Mouse (Mus musculus) small intestine, adult 2 months (tissue): Measurements from ENCODE around the gene Elovl6. TPM values are rescaled to one million over a fixed set of nuclear protein-coding genes. Genes with fewer than 3 reads are reported as not detected.

Experiments
- H3K27ac ChIP-seq: fragments of 200-500 bp; 2 replicates; pipeline ENCODE4 v1.5.1; 2012; ENCODE audit warnings: low read depth, low read length, control low read depth, inconsistent platforms; ENCODE audit not compliant: insufficient read depth
- H3K27me3 ChIP-seq: fragments of 200-500 bp; 2 replicates; pipeline ENCODE4 v1.6.1; 2012; ENCODE audit warnings: mild to moderate bottlenecking, moderate library complexity, low read length, inconsistent platforms; ENCODE audit not compliant: control insufficient read depth, insufficient read depth
- H3K36me3 ChIP-seq: fragments of 200-500 bp; 2 replicates; pipeline ENCODE4 v1.6.1; 2012; ENCODE audit warnings: mild to moderate bottlenecking, low read length, control low read depth, inconsistent platforms; ENCODE audit not compliant: control insufficient read depth, insufficient read depth
- H3K4me1 ChIP-seq: fragments of 200-500 bp; 2 replicates; pipeline ENCODE4 v1.6.1; 2012; ENCODE audit warnings: low read length, inconsistent platforms, mixed read lengths; ENCODE audit not compliant: control insufficient read depth, insufficient read depth, insufficient read length
- H3K4me3 ChIP-seq: fragments of 200-500 bp; 2 replicates; pipeline ENCODE4 v1.5.1; 2012; ENCODE audit warnings: low read depth, mild to moderate bottlenecking, control low read depth, inconsistent platforms, low read length, moderate library complexity
- CTCF ChIP-seq: fragments of 200-500 bp; IDR thresholded peaks from 2 replicates; pipeline ENCODE4 v1.5.1; 2012; ENCODE audit warnings: low read depth, mild to moderate bottlenecking, control low read depth, inconsistent platforms, low read length, moderate library complexity, mixed read lengths; ENCODE audit not compliant: insufficient replicate concordance, insufficient read length; ENCODE audit errors: extremely low read depth
- POLR2A ChIP-seq: fragments of 200-500 bp; IDR thresholded peaks from 2 replicates; pipeline ENCODE4 v1.6.1; 2012; ENCODE audit warnings: low read depth, mild to moderate bottlenecking, control low read depth, inconsistent platforms, low read length, moderate library complexity
- WGBS: fragments of 180-500 bp; shearing (Covaris S2); methylation state at CpG from one replicate; pipeline ENCODE4 v1.1.7; 2018; 5-methylcytosine and 5-hydroxymethylcytosine counted together
- polyA plus RNA-seq: library from polyadenylated mRNA; depleted of rRNA; stranded (reverse); fragments of >200 nt; gene quantifications from 2 replicates; pipeline ENCODE4 v1.2.3, GENCODE M21; 2012

The Elovl6 gene
- polyA plus RNA-seq, 1 experiment = 25.3 TPM

GRCm38 (mm10) chr3:129530461-129530860 is 1.7 kb upstream of the Elovl6 start:
- no peaks in the 10 kb centered on the region for H3K27me3 ChIP-seq
- H3K4me3 ChIP-seq = no peak overlapping the region
- WGBS = 96% methylated on average over 6 of the region's 6 CpGs
- TF ChIP-seq CTCF (no peak), POLR2A (no peak)
- peaks cover 9% of the 10 kb centered on the region for H3K4me1 ChIP-seq
- no peak overlapping the region for H3K27ac ChIP-seq
- no peaks in the 10 kb centered on the region for H3K36me3 ChIP-seq

- under 1% methylated on average over 40 of the region's 40 CpGs for WGBS
- 0 out of 2 replicates have a peak, but pooled peaks cover 2% of the 10 kb centered on the region for H3K36me3 ChIP-seq
Measured at GRCm38 (mm10) chr3:129532865-129533742, 949 bp downstream of the Elovl6 start.

GRCm38 (mm10) chr3:129533743-129534530 is 1.8 kb downstream of the Elovl6 start:
- H3K27me3 ChIP-seq = no peaks in the 10 kb centered on the region
- peak overlapping the region; percentile 66 for H3K27ac ChIP-seq
- WGBS = under 1% methylated on average over 73 of the region's 74 CpGs
- H3K4me3 ChIP-seq = peak overlapping the region; percentile 78
- TF ChIP-seq POLR2A (peak; percentile 56; the same call in 1 of the 2 replicates), CTCF (no peak)
- H3K4me1 ChIP-seq = peaks cover 14% of the 10 kb centered on the region
- peaks cover 2% of the 10 kb centered on the region; the same call in 1 of the 2 replicates for H3K36me3 ChIP-seq

More at GRCm38 (mm10) chr3:129532865-129533742, 949 bp downstream of the Elovl6 start:
- Histone ChIP-seq H3K4me1 (peaks cover 14% of the 10 kb centered on the region), H3K27ac (peak overlapping the region; percentile 31), H3K4me3 (peak overlapping the region; percentile 78), H3K27me3 (no peaks in the 10 kb centered on the region)
- TF ChIP-seq POLR2A (no peak), CTCF (no peak)

GRCm38 (mm10) chr3:129535444-129535843 is 3.3 kb downstream of the Elovl6 start:
- H3K4me3 ChIP-seq = 0 out of 2 replicates have a peak overlapping the region, but pooled peaks have one; percentile 12
- 22% methylated on average over 6 of the region's 6 CpGs for WGBS
- no peaks in the 10 kb centered on the region for H3K27me3 ChIP-seq
- peak overlapping the region; percentile 54 for H3K27ac ChIP-seq
- H3K36me3 ChIP-seq = peaks cover 5% of the 10 kb centered on the region
- TF ChIP-seq POLR2A = no peak
- no peak for TF ChIP-seq CTCF
- peaks cover 14% of the 10 kb centered on the region for H3K4me1 ChIP-seq

GRCm38 (mm10) chr3:129536109-129536508 is 4.0 kb downstream of the Elovl6 start:
- peaks cover 5% of the 10 kb centered on the region for H3K36me3 ChIP-seq
- no peaks in the 10 kb centered on the region for H3K27me3 ChIP-seq
- H3K27ac ChIP-seq = peak overlapping the region; percentile 87
- H3K4me1 ChIP-seq = peaks cover 14% of the 10 kb centered on the region
- TF ChIP-seq CTCF = no peak
- peak; percentile 96 for TF ChIP-seq POLR2A
- peak overlapping the region; percentile 65 for H3K4me3 ChIP-seq
- under 1% methylated on average over 11 of the region's 11 CpGs for WGBS

- peaks cover 13% of the 10 kb centered on the region for H3K36me3 ChIP-seq
- no peak overlapping the region for H3K27ac ChIP-seq
- no peak overlapping the region for H3K4me3 ChIP-seq
- WGBS = 92% methylated on average over 5 of the region's 5 CpGs
- TF ChIP-seq POLR2A (no peak), CTCF (no peak)
- peaks cover 11% of the 10 kb centered on the region for H3K4me1 ChIP-seq
- no peaks in the 10 kb centered on the region for H3K27me3 ChIP-seq
Measured at GRCm38 (mm10) chr3:129537954-129538353, 5.8 kb downstream of the Elovl6 start.
